Mouse (Mus musculus) heart, adult 2 months (tissue): Measurements from ENCODE around the gene Cntn3.

Experiments used
- CTCF ChIP-seq: fragments of 200-600 bp; IDR thresholded peaks from 2 replicates; pipeline ENCODE4 v1.8.1; 2022; ENCODE audit warnings: antibody characterized with exemption, mild to moderate bottlenecking, moderate library complexity
- EP300 ChIP-seq: fragments of 200-500 bp; IDR thresholded peaks from 2 replicates; pipeline ENCODE4 v1.6.1; 2011; ENCODE audit warnings: low read depth, low read length, control low read depth; ENCODE audit not compliant: insufficient read depth
- POLR2A ChIP-seq: fragments of 200-500 bp; IDR thresholded peaks from 2 replicates; pipeline ENCODE4 v1.6.1; 2011; ENCODE audit warnings: mild to moderate bottlenecking, low read depth, low read length, control low read depth; ENCODE audit not compliant: insufficient read depth

- TF ChIP-seq POLR2A (no peak), CTCF (no peak), EP300 (no peak)
These were observed 411.7 kb downstream of the Cntn3 start for GRCm38 (mm10) chr6:102161186-102161585.
